Mouse (Mus musculus) lung, adult 2 months (tissue): ENCODE measurements at regions not wholly inside any gene's neighbourhood (a gene's known extent, or its start where the extent isn't known, plus 50 kb on each side); places are given as distances from the start of the nearest gene placed in this dataset.

Experiments
- CTCF ChIP-seq: fragments of 200-500 bp; IDR thresholded peaks from 2 replicates; pipeline ENCODE4 v1.5.1; 2011; ENCODE audit warnings: mild to moderate bottlenecking, low read length, control low read depth; ENCODE audit not compliant: insufficient read depth
- POLR2A ChIP-seq: fragments of 200-500 bp; IDR thresholded peaks from 2 replicates; pipeline ENCODE4 v1.6.1; 2011; ENCODE audit warnings: low read depth, mild to moderate bottlenecking, control low read depth, low read length, borderline replicate concordance; ENCODE audit errors: extremely low read depth

DNA sequence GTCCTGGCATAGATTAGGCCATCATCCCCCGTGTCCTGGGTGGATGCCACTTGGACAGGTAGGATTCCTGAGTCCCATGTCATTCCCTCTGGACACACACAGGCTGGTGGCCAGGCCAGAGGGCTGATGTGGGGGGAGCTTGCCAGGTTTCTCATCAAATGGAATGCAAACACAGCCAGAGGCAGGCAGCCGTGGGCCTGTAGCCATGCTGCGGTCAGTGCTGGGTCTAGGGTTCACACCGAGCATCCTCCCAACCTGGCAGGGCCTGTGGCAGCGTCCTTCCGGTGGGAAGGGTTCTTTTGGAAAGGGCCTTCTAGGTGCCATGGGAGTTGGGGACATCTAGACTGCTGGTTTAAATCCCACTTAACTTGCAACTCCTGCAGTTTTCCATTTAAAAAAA is 80.7 kb upstream of the Ubl3 start:
- no peak for TF ChIP-seq POLR2A
- no peak for TF ChIP-seq CTCF
